Mouse (Mus musculus) cortical plate, adult 2 months (tissue): ENCODE measurements around the gene Nrg3. TPM values are rescaled to one million over a fixed set of nuclear protein-coding genes. Genes with fewer than 3 reads are reported as not detected.
"Not testable (repeated sequence)": the region's sequence is repeated elsewhere in the genome, so short reads cannot be mapped to it uniquely, and the experiment has no call there.

Source experiments
- H3K27ac ChIP-seq: fragments of 200-500 bp; 2 replicates; pipeline ENCODE4 v1.5.1; 2012; ENCODE audit warnings: low read length, control low read depth, inconsistent platforms; ENCODE audit not compliant: insufficient read depth
- H3K4me1 ChIP-seq: fragments of 200-500 bp; 2 replicates; pipeline ENCODE4 v1.6.1; 2011; ENCODE audit warnings: low read length; ENCODE audit not compliant: control insufficient read depth, insufficient read depth
- H3K4me3 ChIP-seq: fragments of 200-500 bp; 2 replicates; pipeline ENCODE4 v1.5.1; 2011; ENCODE audit warnings: mild to moderate bottlenecking, low read length, control low read depth; ENCODE audit not compliant: insufficient read depth
- CTCF ChIP-seq: fragments of 200-500 bp; IDR thresholded peaks from 2 replicates; pipeline ENCODE4 v1.5.1; 2011; ENCODE audit warnings: mild to moderate bottlenecking, control low read depth, low read length; ENCODE audit not compliant: insufficient read depth; ENCODE audit errors: extremely low read depth
- POLR2A ChIP-seq: fragments of 200-500 bp; IDR thresholded peaks from 2 replicates; pipeline ENCODE4 v1.6.1; 2011; ENCODE audit warnings: mild to moderate bottlenecking, low read length, control low read depth; ENCODE audit not compliant: insufficient read depth; ENCODE audit errors: extremely low read depth
- polyA plus RNA-seq: library from polyadenylated mRNA; depleted of rRNA; stranded (reverse); fragments of >200 nt; gene quantifications from 2 replicates; pipeline ENCODE4 v1.2.3, GENCODE M21; 2012

Nrg3 gene
- polyA plus RNA-seq, 1 experiment, result 33.3 TPM

GRCm38 (mm10) chr14:39255391-39255790 is 217.5 kb downstream of the Nrg3 start:
- no peak for TF ChIP-seq CTCF
- no peak for TF ChIP-seq POLR2A
- H3K4me1 ChIP-seq, result no peaks in the 10 kb centered on the region

GRCm38 (mm10) chr14:39240267-39240666 is 232.6 kb downstream of the Nrg3 start:
- H3K4me3 ChIP-seq, result no peak overlapping the region
- peaks cover 3% of the 10 kb centered on the region for H3K4me1 ChIP-seq
- TF ChIP-seq CTCF, result no peak
- no peak overlapping the region for H3K27ac ChIP-seq

More at GRCm38 (mm10) chr14:39255391-39255790, 217.5 kb downstream of the Nrg3 start:
- H3K27ac ChIP-seq, result no peak overlapping the region
- H3K4me3 ChIP-seq, result no peak overlapping the region

- no peaks in the 10 kb centered on the region for H3K4me1 ChIP-seq
- no peak overlapping the region for H3K27ac ChIP-seq
- no peak for TF ChIP-seq CTCF
Observed at GRCm38 (mm10) chr14:39211472-39211871, 261.4 kb downstream of the Nrg3 start.

GRCm38 (mm10) chr14:39191946-39192345 is 280.9 kb downstream of the Nrg3 start:
- Histone ChIP-seq H3K4me3 (no peak overlapping the region), H3K4me1 (no peaks in the 10 kb centered on the region), H3K27ac (no peak overlapping the region)
- TF ChIP-seq POLR2A, result no peak
- TF ChIP-seq CTCF, result no peak

More at GRCm38 (mm10) chr14:39211472-39211871, 261.4 kb downstream of the Nrg3 start:
- H3K4me3 ChIP-seq, result no peak overlapping the region

GRCm38 (mm10) chr14:39173709-39174108 is 299.2 kb downstream of the Nrg3 start:
- no peak overlapping the region for H3K27ac ChIP-seq
- no peak for TF ChIP-seq POLR2A
- TF ChIP-seq CTCF, result no peak
- H3K4me1 ChIP-seq, result no peaks in the 10 kb centered on the region; the same call in none of the 2 replicates
- no peak overlapping the region for H3K4me3 ChIP-seq

- no peak for TF ChIP-seq CTCF
- no peak for TF ChIP-seq POLR2A
- Histone ChIP-seq H3K4me3 (no peak overlapping the region), H3K27ac (no peak overlapping the region), H3K4me1 (no peaks in the 10 kb centered on the region; the same call in 1 of the 2 replicates)
Observed at GRCm38 (mm10) chr14:39160140-39160539, 312.7 kb downstream of the Nrg3 start.

- H3K4me3 ChIP-seq, result no peak overlapping the region
- no peaks in the 10 kb centered on the region; the same call in 1 of the 2 replicates for H3K4me1 ChIP-seq
- no peak for TF ChIP-seq CTCF
- no peak for TF ChIP-seq POLR2A
- no peak overlapping the region for H3K27ac ChIP-seq
Observed at GRCm38 (mm10) chr14:39155462-39155861, 317.4 kb downstream of the Nrg3 start.

GRCm38 (mm10) chr14:39129766-39130165 is 343.1 kb downstream of the Nrg3 start:
- TF ChIP-seq CTCF (no peak), POLR2A (no peak)
- Histone ChIP-seq H3K4me1 (no peaks in the 10 kb centered on the region), H3K27ac (no peak overlapping the region), H3K4me3 (no peak overlapping the region)

- H3K27ac ChIP-seq, result no peak overlapping the region
- no peak for TF ChIP-seq POLR2A
- no peak for TF ChIP-seq CTCF
- H3K4me1 ChIP-seq, result no peaks in the 10 kb centered on the region
- H3K4me3 ChIP-seq, result no peak overlapping the region
Observed at GRCm38 (mm10) chr14:39117977-39118376, 354.9 kb downstream of the Nrg3 start.

- H3K27ac ChIP-seq, H3K4me1 ChIP-seq, H3K4me3 ChIP-seq: not testable (repeated sequence)
Observed at GRCm38 (mm10) chr14:39116522-39117231, 356.2 kb downstream of the Nrg3 start.
